Mouse (Mus musculus) heart, adult 2 months (tissue): ENCODE results near the gene Lats2. TPM values are rescaled to one million over a fixed set of nuclear protein-coding genes. Genes with fewer than 3 reads are reported as not detected.
A peak's percentile ranks its signal among the peaks of the same experiment; 100 is the strongest.
"Not testable (repeated sequence)": the region's sequence is repeated elsewhere in the genome, so short reads cannot be mapped to it uniquely, and the experiment has no call there.

Experiments
- DNase-seq, 2 experiments: peaks; one replicate each; pipeline ENCODE4 v3.0.0; 2021
- H3K27ac ChIP-seq: fragments of 200-600 bp; 2 replicates; pipeline ENCODE4 v1.8.1; 2022
- H3K27me3 ChIP-seq: fragments of 200-500 bp; 2 replicates; pipeline ENCODE4 v1.6.1; 2012; ENCODE audit warnings: mild to moderate bottlenecking, low read length, inconsistent platforms, mixed read lengths; ENCODE audit not compliant: control insufficient read depth, insufficient read depth
- H3K36me3 ChIP-seq: fragments of 200-500 bp; 2 replicates; pipeline ENCODE4 v1.6.1; 2012; ENCODE audit warnings: low read length, inconsistent platforms; ENCODE audit not compliant: control insufficient read depth, insufficient read depth
- H3K4me1 ChIP-seq: fragments of 200-500 bp; 2 replicates; pipeline ENCODE4 v1.6.1; 2011; ENCODE audit warnings: low read length; ENCODE audit not compliant: control insufficient read depth, insufficient read depth
- H3K4me3 ChIP-seq: fragments of 200-600 bp; 2 replicates; pipeline ENCODE4 v1.8.1; 2022
- H3K79me2 ChIP-seq: fragments of 200-500 bp; replicated peaks from 2 replicates; pipeline ENCODE4 v1.6.1; 2012; ENCODE audit warnings: mild to moderate bottlenecking, inconsistent platforms, low read length, moderate library complexity, mixed read lengths; ENCODE audit not compliant: control insufficient read depth, insufficient read depth
- H3K9ac ChIP-seq: fragments of 200-500 bp; 2 replicates; pipeline ENCODE4 v1.6.1; 2012; ENCODE audit warnings: low read depth, mild to moderate bottlenecking, control low read depth, inconsistent platforms, low read length, mixed read lengths
- CTCF ChIP-seq: fragments of 200-600 bp; IDR thresholded peaks from 2 replicates; pipeline ENCODE4 v1.8.1; 2022; ENCODE audit warnings: antibody characterized with exemption, mild to moderate bottlenecking, moderate library complexity
- EP300 ChIP-seq: fragments of 200-500 bp; IDR thresholded peaks from 2 replicates; pipeline ENCODE4 v1.6.1; 2011; ENCODE audit warnings: low read depth, low read length, control low read depth; ENCODE audit not compliant: insufficient read depth
- POLR2A ChIP-seq: fragments of 200-500 bp; IDR thresholded peaks from 2 replicates; pipeline ENCODE4 v1.6.1; 2011; ENCODE audit warnings: mild to moderate bottlenecking, low read depth, low read length, control low read depth; ENCODE audit not compliant: insufficient read depth
- WGBS: fragments of 180-500 bp; shearing (Covaris S2); methylation state at CpG from one replicate; pipeline ENCODE4 v1.1.7; 2018; 5-methylcytosine and 5-hydroxymethylcytosine counted together
- intact Hi-C: fragments of 180-260 bp; cut with DNase I; formaldehyde crosslinking; loops from one replicate; pipeline ENCODE4 v1.15.1; 2025
- polyA plus RNA-seq: library from polyadenylated mRNA; depleted of rRNA; stranded (reverse); fragments of >200 nt; gene quantifications from 2 replicates; pipeline ENCODE4 v1.2.3, GENCODE M21; 2012
- total RNA-seq, 2 experiments: library from RNA; stranded (reverse); gene quantifications; 2 replicates each; pipeline ENCODE4 v1.2.3; 2021

The Lats2 gene
- total and polyA plus RNA-seq, 3 experiments, result 18.6 to 31.2 (median 30.1) TPM

GRCm38 (mm10) chr14:57691316-57691715 is 66.9 kb downstream of the Lats2 start:
- WGBS, result 87% methylated on average over 24 of the region's 24 CpGs
- no peaks in the 10 kb centered on the region for H3K36me3 ChIP-seq
- no peaks in the 10 kb centered on the region for H3K4me1 ChIP-seq

GRCm38 (mm10) chr14:57690681-57691080 is 67.5 kb downstream of the Lats2 start:
- no peak for DNase-seq
- Histone ChIP-seq H3K4me1 (no peaks in the 10 kb centered on the region), H3K27me3 (no peaks in the 10 kb centered on the region), H3K9ac (no peak overlapping the region), H3K27ac (no peak overlapping the region), H3K36me3 (no peaks in the 10 kb centered on the region), H3K4me3 (no peak overlapping the region), H3K79me2 (0 out of 2 replicates have a peak, but pooled peaks cover 2% of the 10 kb centered on the region)
- WGBS, result 80% methylated on average over 8 of the region's 8 CpGs
- intact Hi-C loops, result no loop called here
- no peak for TF ChIP-seq POLR2A
- TF ChIP-seq CTCF, result no peak
- no peak for TF ChIP-seq EP300

More at GRCm38 (mm10) chr14:57691316-57691715, 66.9 kb downstream of the Lats2 start:
- TF ChIP-seq EP300, result no peak
- no peak for TF ChIP-seq CTCF
- no peak for TF ChIP-seq POLR2A
- peaks cover 2% of the 10 kb centered on the region; the same call in 1 of the 2 replicates for H3K79me2 ChIP-seq
- no peak for DNase-seq
- no peak overlapping the region for H3K4me3 ChIP-seq
- intact Hi-C loops, result no loop called here
- no peak overlapping the region for H3K27ac ChIP-seq
- H3K9ac ChIP-seq, result no peak overlapping the region
- H3K27me3 ChIP-seq, result no peaks in the 10 kb centered on the region

DNA sequence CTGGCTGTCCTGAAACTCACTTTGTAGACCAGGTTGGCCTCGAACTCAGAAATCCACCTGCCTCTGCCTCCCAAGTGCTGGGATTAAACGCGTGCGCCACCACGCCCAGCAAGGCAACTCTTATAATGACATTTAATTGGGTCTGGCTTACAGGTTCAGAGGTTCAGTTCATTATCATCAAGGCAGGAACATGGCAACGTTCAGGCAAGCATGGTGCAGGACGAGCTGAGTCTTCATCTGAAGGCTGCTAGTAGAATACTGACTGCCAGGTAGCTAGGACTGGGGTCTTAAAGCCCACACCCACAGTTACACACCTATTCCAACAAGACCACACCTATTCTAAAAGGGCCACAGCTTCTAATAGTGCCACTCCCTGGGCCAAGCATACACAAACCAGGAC is 70.1 kb downstream of the Lats2 start:
- not testable (repeated sequence) for H3K9ac ChIP-seq, H3K27ac ChIP-seq, H3K36me3 ChIP-seq, DNase-seq, H3K4me1 ChIP-seq, H3K79me2 ChIP-seq, H3K27me3 ChIP-seq, H3K4me3 ChIP-seq
- intact Hi-C loops, result loop anchor here (10.0 kb wide), 1 partner anchor 107 kb away; the partner anchor contains the start of gene Sap18
- 91% methylated on average over 7 of the region's 7 CpGs for WGBS

DNA sequence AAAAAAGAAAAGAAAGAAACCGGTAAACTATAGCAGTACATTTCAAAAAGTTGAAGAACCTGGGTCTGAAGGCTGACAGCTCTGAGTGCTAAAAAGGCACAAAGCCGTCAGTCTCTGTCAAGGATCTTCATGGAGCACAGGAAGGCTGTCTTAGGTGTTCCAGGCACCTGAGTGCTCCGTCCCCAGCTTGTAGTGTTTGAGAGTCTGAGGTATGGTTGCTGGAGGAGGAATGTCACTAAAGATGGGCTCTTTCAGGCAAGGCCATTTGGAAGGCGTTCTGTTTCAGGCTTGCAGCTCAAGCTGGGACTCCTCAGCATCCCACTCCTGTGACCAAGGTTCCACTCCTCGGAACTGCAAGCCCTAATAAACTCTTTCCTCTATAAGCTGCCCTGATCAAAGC is 70.7 kb downstream of the Lats2 start:
- H3K36me3 ChIP-seq, result no peaks in the 10 kb centered on the region
- DNase-seq, result no peak
- 85% methylated on average over 5 of the region's 5 CpGs for WGBS
- H3K4me1 ChIP-seq, result no peaks in the 10 kb centered on the region
- H3K27ac ChIP-seq, result no peak overlapping the region
- H3K4me3 ChIP-seq, result no peak overlapping the region
- intact Hi-C loops, result loop anchor here (10.0 kb wide), 1 partner anchor 107 kb away; the partner anchor contains the start of gene Sap18
- no peaks in the 10 kb centered on the region for H3K79me2 ChIP-seq
- H3K9ac ChIP-seq, result no peak overlapping the region
- no peaks in the 10 kb centered on the region for H3K27me3 ChIP-seq
- TF ChIP-seq POLR2A (no peak), CTCF (no peak), EP300 (no peak)

- H3K27ac ChIP-seq, result no peak overlapping the region
- intact Hi-C loops, result loop anchor here (10.0 kb wide), 1 partner anchor 108 kb away; the partner anchor contains the start of gene Sap18
- TF ChIP-seq CTCF (no peak), POLR2A (no peak), EP300 (no peak)
- no peaks in the 10 kb centered on the region for H3K4me1 ChIP-seq
- H3K79me2 ChIP-seq, result no peaks in the 10 kb centered on the region
- no peaks in the 10 kb centered on the region for H3K36me3 ChIP-seq
- WGBS, result 92% methylated on average over 6 of the region's 6 CpGs
- no peaks in the 10 kb centered on the region for H3K27me3 ChIP-seq
- H3K4me3 ChIP-seq, result no peak overlapping the region
- DNase-seq, result no peak
- no peak overlapping the region for H3K9ac ChIP-seq
Measured at GRCm38 (mm10) chr14:57686647-57687046, 71.5 kb downstream of the Lats2 start.

- DNase-seq, result peak; percentile 52 to 76
- H3K36me3 ChIP-seq, result no peaks in the 10 kb centered on the region
- no peak overlapping the region for H3K9ac ChIP-seq
- no peak overlapping the region for H3K27ac ChIP-seq
- TF ChIP-seq POLR2A, result no peak
- TF ChIP-seq EP300, result 0 out of 2 replicates have a peak, but pooled peaks have one; percentile 27
- peak; percentile 93 for TF ChIP-seq CTCF
- WGBS, result 7% methylated on average over 1 of the region's 1 CpGs
- intact Hi-C loops, result loop anchor here (5.0 to 10.0 kb wide), 2 partner anchors 110 to 1428 kb away; partner anchors contain the start of gene Sap18
- H3K4me3 ChIP-seq, result no peak overlapping the region
- no peaks in the 10 kb centered on the region for H3K27me3 ChIP-seq
- peaks cover 1% of the 10 kb centered on the region; the same call in 1 of the 2 replicates for H3K4me1 ChIP-seq
- H3K79me2 ChIP-seq, result no peaks in the 10 kb centered on the region
Measured at GRCm38 (mm10) chr14:57684579-57684978, 73.6 kb downstream of the Lats2 start.
